Mouse (Mus musculus) frontal cortex, postnatal 25 days (tissue): ENCODE data around the gene Dnajb11.

Experiments
- DNase-seq, 2 experiments: peaks; one replicate each; pipeline ENCODE4 v3.0.0; 2022; ENCODE audit warnings: low spot score in 2 of 2

Dnajb11 gene

GRCm38 (mm10) chr16:22881487-22881886 lies 23.8 kb downstream of the Dnajb11 start:
- DNase-seq: no peak

DNA sequence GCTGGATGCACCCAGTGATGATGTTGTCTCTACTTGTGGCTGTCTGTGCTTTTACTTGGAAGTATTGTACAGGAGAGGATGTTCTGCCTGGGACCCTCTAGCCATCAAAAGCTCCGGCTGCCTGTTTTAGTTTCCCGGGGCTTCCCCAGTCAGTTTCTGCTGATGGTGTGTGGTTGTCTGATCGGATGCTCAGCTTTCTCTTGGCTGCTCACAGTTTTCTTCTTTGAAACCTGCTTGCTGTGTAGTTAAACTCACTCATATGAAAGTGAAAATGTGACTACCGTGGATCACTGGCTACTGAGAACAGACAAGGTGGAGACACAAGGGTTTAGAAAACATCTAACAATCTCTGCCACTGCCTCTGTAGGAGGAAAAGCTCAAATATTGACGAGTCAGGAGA lies 25.8 kb downstream of the Dnajb11 start:
- DNase-seq: no peak

DNA sequence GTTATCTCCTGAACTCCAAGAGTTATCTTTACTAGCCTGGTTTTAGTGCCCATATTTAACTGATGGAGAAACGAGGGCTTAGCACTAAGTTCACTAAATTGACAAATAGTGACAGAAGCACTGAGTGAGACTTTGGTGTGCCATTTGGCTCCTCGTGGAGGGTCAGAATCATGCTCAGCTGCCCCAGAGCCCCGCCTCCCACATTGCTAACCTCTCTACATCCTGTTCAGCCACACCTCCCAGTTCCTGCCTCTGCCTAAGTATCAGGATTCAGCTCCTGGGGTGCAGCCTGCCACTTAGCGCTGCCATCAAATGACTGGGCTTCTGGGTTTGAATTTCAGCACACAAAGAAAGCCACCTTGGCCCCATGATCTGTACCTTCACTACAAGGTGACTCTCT lies 27.7 kb downstream of the Dnajb11 start:
- no peak for DNase-seq

- DNase-seq: no peak
Measured at GRCm38 (mm10) chr16:22886726-22887125, 29.1 kb downstream of the Dnajb11 start.

- no peak for DNase-seq
Measured at GRCm38 (mm10) chr16:22888835-22889234, 31.2 kb downstream of the Dnajb11 start.

- DNase-seq: no peak
Measured at GRCm38 (mm10) chr16:22889716-22890115, 32.1 kb downstream of the Dnajb11 start.

DNA sequence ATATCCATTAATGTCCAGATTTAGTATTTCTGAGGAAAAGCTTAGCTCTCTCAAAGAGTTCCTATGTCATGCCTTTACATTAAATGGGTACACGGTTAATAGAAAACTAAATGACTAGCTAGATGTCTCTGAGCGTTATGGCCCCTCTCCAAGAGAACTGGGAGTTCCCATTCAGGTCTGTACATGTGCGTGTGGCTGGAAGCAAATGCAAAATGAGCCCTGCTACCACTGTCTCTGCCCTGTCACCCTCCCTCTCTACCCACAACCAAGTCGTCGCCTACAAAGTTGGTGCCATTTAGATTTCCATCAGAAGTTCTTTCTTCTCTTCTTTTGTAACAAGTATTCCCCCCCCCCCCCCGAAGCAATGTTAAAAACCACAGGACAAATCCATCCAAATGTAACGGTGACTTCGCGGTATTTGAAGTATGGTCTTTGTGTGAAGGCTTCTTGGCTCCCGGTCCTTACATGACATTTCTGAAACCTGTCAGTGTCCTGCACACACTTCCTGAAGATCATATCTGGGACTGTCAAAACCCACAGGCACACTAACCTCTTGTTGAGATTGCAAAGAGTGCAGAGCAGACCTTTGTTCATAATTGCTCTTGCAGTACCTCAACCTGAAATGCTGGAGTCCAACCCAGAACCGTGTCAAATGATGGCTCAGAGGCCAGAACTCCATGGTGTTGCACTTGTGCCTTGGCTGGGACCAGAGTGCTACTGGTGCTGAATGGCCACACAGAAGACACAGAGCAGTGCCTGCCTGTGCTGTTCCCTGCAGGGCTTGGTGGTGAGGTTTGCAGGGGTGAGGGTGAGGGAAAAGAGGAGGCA lies 33.3 kb downstream of the Dnajb11 start, which contains the start of gene Ahsg:
Ahsg (plus strand) TSS at position 595 of the 828 bp plus-strand sequence.
- DNase-seq: no peak

DNA sequence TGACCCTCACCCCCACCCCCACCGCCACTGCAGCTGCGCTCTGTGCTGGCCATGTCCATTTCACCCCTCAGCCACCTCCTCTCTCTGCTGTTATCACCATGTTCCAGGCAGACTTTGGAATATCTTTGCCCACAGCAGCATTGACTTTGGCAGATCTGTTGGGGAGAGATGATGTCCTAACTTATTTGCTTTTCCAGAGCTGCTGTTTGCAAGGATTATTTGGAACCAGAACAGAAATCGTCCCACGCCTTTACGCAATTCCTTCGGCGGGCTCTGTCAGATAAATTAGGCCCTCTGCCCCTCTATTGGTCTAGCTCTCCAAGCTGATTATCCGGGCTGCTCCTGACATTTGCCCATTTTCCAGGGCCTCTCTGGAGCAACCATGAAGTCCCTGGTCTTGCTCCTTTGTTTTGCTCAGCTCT lies 34.1 kb downstream of the Dnajb11 start:
- DNase-seq: no peak

DNA sequence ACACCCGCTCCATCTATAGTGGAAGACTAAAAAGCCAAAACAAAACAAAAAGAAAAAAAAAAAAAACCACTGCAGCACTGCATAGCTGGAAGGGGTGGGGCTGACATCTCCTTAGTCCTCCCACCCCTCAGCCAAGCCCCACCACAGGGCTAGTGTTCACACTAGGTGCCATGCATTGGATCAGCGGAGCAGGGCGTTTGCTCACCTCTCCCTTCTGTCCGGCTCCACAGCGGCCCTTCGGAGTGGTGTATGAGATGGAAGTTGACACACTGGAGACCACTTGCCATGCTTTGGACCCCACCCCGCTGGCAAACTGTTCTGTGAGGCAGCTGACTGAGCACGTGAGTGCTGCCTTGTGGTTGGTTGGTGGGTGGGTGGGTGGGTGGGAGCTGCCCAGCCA lies 36.5 kb downstream of the Dnajb11 start:
- no peak for DNase-seq

- no peak for DNase-seq
Measured at GRCm38 (mm10) chr16:22896618-22897017, 39.0 kb downstream of the Dnajb11 start.

DNA sequence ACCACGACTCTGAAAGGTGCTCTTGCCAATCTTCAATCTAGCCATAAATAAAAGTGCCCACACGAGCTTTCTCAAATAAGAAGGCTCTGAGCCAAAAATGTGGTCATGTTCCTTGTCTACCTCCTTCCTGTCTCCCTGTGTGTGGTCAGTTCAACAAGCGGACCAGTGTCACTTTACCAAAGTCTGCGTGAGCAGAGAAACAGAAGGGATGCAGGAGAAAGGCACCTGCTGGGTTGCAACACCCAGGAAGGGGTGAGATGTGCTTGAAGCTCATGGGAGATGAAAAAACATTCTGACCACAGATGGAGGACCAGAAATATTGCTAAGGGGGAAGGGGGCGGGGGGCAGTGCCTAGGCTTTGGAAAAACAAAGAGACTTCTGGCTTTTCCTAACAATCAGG lies 41.7 kb downstream of the Dnajb11 start:
- no peak for DNase-seq

GRCm38 (mm10) chr16:22899866-22900570 lies 42.4 kb downstream of the Dnajb11 start:
- no peak for DNase-seq

- no peak for DNase-seq
Measured at GRCm38 (mm10) chr16:22901326-22901725, 43.7 kb downstream of the Dnajb11 start.

DNA sequence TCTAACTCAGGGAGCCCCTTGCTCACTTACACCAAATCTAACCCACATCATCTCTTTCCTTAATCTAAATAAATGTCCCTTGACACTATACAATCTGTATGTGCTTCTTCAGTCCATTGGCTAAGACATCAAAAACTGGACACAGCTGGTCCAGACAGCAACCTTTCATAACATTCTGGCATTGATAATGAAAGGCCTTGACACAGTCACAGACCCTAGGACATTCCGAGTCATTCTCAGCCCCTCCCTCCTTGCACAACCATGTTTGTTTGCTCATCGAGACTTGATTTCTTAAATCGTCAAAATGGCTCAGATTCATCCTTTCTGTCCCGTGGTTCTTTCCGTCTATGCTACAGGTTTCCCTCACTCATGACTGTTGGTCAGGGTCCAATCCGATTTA lies 51.6 kb downstream of the Dnajb11 start:
- DNase-seq: no peak

DNA sequence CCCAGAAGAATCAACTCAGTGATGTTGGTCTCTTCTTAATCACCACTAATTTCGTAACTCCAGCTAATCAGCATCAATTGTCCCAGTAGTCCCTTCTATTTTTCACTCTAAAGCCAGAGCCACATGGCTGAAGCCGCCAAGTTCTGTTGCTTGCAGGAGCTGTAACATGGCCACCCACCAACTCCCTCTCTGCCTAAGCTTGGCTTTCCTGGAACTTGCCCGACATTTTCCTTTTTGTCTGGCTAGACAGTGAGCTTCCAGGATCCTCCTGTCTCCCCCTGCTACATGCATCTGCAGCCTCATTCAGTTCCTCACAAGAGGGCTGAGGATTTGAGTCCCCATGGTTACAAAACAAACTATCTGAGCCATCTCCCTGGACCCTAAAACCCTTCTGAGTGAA lies 54.3 kb downstream of the Dnajb11 start:
- DNase-seq: no peak

DNA sequence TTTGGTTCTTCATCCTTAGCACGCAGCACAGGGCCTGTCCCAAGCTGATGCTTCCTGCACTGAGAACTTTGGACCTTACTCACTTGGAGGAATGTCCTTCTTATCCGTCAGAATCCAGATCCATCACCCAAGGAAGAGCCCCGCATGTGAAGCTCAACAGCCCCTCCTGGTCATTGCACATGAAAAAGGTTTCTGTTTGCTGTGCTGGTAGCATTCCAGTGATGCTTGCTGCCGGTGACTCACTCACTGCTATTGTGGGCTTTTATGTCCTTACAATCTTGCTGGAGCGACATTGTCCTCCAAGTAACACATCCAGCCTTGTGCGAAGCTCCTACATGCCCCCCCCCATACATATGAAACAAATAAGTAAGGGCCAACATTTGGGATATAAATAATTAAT lies 55.2 kb downstream of the Dnajb11 start:
- no peak for DNase-seq

DNA sequence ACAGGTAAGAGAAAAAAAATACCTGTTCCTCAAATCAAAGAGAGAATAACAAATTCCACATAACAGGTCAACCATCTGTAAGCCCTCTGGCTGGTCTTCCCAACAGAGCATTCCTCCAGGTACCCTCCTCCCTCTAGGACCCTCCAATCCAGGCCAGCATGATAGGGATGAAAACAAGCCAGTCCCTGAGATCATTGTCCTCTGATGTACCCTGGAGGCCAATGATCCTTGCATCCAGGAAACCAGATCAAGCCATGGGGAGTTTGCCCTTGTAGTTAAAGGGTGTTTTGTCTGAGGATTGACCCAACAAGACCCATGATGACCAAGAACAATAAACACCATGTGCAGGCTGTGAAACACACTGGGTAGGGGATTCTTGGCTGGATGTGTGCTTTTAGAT lies 56.6 kb downstream of the Dnajb11 start:
- DNase-seq: no peak

GRCm38 (mm10) chr16:22918034-22918433 lies 60.4 kb downstream of the Dnajb11 start, which contains the start of gene Fetub:
Fetub (plus strand) TSS chr16:22918334.
- DNase-seq: no peak

GRCm38 (mm10) chr16:22918664-22919312 lies 61.1 kb downstream of the Dnajb11 start:
- no peak for DNase-seq

DNA sequence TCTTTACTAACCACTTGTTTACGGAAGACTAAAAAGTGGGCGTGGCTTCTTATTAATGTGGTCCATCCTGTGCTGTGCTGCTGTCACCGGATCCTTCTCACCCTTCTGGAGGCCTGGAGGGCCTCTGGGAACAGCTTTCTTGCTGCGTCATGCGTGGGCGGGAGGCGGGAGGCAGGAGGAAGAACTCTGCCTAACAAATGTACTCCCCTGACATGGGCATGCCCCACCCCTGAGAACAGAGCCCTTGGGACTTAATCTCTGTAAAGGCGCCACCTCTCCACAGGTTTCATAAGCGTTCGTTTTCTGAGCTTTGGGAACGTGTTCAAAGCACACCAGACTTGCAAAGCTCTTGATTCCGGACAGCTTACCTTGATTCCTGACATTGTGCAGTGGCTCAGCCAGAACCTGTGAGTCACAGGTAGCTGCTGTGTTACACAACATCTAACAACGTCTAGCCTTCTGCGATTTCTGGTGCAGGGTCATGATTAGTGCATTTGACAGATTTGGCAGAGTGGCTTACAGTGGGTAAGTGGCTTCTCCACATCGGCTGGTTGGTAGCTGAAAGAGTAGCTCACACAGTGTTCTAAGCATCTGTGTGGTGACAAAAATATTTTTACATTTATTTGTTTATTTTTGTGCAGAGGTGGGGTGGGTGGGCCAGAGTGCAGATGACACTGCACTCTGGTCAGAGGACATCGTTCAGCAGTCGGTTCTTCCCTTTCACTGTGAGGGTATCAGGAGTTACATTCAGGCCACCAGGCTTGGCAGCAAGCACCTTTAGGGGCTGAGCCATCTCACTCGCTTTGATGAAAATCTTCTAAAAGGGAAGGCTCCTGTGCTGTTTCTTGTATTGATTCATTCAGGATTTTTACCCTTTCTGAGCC lies 62.6 kb downstream of the Dnajb11 start:
- no peak for DNase-seq

GRCm38 (mm10) chr16:22921761-22922160 lies 64.1 kb downstream of the Dnajb11 start:
- DNase-seq: no peak

- DNase-seq: no peak
Measured at GRCm38 (mm10) chr16:22922433-22922832, 64.8 kb downstream of the Dnajb11 start.
